Mouse (Mus musculus): ENCODE measurements around the gene Igdcc3.
A peak's percentile ranks its signal among the peaks of the same experiment; 100 is the strongest.

Igdcc3 gene

DNA sequence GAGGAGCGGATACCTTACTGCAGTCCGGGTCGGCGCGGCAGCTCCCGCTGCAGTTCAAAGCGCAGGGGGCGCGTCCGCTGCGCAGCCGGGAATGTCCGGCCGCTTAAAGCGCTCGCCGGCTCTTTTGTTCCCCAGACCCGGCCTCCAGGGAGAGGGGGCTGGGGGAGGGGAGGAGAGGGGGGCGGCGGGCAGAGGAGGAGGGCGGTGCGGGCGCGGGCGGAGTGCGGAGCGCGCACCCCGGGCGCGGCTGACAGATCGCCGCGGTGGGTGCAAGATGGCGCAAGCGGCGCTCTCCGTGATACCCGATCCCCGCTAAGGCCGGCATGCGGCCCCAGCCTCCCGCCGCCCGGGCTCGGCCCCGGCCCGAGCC, at the start of gene Igdcc3:
TSS of gene Igdcc3 (plus strand) at position 254 of the 370 bp plus-strand sequence.
- no peak for DNase-seq (ENCODE audit: low read depth)

DNA sequence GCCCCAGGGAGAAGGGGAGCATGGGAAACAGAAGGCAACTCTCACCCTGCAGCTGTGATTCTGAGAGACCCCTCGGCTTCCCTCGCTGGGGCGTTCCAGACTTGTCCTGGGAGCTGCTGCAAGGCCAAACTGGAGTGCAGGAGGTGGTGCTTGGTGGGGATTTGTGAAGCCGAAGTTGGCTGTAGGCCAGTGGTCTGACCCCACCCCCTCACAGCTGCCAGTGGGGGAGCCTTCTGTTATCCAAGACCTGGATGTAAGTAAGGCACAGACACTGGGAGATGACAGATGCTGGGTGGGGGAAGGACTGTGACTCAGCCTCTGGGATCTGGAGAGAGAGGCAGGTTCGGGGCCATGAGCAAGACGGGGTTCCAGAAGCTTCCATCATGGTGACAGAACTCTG, 46.8 kb upstream of the Igdcc3 start:
- no peak for DNase-seq (ENCODE audit: low read depth)

DNA sequence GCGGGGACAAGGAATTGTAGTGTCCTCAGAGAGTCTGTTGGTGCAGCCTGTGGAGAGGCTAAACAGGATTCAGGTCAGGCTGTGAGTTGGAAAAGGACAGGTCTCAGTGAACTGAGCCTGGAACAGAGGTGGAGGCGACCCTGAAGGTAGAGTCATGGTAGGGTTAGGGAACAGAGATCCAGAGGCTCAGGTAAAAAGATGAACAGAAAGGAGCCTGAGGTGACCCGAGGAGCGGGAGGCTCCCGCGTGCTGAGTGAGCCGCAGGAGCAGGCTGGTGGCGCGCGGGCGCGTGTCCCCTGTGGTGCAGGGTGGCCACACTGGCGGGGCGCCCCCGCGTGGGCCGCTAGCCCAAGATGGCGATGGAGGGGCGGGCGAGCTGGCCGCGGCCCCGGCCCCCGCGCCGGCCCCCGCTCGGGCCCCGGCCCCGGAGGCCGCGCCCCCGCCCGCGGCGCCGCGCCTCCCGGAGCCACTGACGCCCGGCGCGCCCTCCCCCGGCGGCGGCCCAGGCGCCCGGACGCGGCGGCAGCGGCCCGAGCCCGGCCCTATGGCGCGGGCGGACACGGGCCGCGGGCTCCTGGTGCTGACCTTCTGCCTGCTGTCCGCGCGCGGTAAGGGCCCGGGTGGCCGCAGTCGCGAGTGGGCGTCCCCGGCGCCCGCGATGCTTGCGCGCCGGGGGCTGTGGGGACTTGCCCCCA, 39.9 kb upstream of the Igdcc3 start, which contains the start of gene Igdcc4:
TSS of gene Igdcc4 (plus strand) at position 496 of the 695 bp plus-strand sequence.
- no peak for DNase-seq (ENCODE audit: low read depth)

DNA sequence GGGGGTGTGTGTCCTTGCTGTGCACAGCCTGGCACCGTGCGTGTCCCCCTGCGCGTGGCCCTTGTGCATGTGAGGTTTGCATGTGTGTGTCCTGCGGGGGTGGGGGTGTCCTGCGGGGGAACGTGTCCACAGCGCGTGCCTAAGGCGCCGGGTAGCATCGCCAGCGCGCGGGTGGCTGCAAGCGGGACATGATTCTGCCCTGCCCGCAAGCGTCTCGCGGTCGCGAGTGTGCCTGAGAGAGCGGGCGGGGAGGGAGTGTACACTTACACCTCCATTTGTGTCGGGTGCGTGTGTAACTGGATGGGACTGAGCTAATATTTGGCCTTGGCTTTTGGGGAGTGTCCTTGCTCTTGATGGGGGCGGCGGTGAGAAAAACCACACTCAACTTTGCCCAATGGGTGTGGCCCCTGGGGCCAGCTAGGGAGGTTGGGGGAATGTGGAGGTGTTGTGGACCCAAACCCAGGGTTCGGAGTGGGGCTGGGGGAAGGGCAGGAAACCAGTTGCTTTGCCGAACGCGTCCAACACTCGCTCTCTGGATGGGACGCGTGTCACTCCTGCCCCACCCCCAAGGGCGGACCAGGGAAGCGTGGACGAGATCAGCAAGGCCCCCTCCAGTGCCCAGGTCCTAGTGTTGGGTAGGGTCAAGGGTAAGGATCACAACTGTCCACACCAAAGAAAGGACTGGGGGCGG, 39.2 kb upstream of the Igdcc3 start:
- DNase-seq (ENCODE audit: low read depth): no peak

DNA sequence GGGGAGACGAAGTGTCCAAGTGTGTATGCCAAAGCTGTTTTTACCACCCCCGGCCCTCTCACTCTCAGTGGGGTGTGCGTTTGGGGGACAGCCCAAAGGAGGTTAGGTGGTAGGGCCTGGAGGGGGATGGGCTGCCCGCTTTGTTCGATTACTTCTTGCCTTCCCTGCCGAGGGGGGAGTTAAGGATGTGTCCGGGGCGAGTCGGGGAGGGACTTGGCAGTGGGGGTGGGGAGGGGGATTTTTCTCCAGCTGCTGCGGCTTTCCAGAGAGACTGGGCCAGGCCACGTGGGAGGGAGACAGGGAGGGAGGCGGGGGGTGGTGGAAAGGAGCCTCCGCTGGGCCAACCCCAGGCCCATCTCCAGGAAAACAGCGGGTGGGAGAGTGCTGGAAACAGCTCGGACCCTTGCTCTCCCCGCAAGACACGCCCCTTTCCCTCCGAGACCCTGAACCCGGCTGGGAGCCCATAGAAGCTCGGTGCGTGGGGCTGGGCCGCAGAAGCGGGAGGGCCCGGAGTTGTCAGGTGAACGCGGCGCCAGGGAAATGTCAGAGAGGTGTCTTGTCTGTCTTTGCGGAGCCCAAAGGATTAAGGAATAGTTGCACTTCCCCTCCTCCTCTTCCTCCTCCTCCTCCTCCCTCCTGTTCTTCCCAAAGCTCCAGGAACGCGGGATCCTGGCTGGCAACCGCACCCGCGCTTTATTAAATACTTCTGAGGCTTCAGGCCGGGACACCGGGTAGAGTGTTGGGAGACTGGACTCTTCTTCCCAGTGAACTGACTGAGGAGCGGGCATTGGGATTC, 38.4 kb upstream of the Igdcc3 start:
- DNase-seq (ENCODE audit: low read depth): no peak

DNA sequence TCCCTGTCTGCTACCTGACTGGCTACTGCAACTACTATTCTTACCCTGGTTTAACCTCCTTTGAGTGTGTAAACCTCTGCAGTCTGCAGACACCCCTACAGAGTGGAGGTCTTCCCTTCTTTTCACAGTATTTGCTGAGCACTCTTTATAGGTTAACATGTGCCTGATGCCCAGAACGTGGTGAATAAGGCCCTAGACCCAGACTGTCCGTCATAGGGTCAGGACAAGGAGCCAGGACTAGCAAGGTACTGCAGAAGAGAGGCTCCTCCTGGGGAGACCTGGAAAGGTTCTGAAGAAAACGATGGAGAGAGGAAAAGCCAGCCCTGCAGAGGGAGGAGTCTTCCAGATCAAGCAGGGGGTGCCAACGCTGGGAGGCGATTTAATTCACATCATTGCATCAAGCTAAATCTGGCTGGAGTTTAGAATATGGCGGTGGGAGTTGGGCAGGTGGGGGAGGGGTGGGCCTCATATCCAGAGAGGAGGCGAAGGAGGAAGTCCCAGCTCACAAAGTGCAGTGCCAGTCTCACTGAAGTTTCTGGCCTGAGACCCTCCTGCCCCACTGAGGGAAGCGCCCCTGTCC, 37.7 kb upstream of the Igdcc3 start:
- no peak for DNase-seq (ENCODE audit: low read depth)

DNA sequence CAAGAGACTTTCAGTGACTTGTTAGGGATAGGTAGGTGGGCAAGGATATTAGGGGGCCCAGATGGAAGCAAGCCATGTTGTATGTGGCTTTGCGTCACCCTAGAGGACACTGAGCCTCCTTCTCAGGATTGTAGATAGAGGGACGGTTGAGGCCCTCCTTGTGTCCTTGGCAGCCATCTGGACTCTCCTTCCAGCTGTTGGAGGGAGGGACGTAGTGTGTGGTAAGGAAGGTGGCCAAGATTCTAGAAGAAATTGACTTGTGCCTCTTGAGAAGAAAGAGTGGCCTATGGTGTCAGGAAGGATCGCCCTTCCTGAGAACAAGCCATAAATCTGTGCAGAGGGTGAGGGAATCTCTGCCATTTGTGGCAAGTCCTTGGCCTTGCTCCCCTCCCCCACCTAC, 34.2 kb upstream of the Igdcc3 start:
- DNase-seq (ENCODE audit: low read depth): no peak

DNA sequence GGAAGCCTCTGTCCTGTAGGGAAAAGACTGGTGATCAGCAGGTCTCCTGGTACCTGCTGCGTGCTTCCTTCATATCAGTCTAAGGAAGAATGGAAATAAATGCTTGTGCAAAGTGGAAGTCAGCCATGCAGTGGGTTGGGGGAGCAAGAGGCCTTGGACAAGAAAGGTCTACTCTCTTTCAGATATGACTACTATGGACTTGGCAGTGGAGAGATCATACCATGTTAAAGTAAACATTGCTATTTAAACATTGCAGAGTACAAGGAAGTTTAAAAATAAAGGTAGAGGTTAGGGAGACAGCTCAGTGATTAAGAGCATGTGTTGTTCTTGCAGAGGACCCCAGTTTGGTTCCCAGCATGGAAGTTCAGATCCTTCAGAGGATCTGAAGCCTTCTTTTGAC, 33.1 kb upstream of the Igdcc3 start:
- no peak for DNase-seq (ENCODE audit: low read depth)

DNA sequence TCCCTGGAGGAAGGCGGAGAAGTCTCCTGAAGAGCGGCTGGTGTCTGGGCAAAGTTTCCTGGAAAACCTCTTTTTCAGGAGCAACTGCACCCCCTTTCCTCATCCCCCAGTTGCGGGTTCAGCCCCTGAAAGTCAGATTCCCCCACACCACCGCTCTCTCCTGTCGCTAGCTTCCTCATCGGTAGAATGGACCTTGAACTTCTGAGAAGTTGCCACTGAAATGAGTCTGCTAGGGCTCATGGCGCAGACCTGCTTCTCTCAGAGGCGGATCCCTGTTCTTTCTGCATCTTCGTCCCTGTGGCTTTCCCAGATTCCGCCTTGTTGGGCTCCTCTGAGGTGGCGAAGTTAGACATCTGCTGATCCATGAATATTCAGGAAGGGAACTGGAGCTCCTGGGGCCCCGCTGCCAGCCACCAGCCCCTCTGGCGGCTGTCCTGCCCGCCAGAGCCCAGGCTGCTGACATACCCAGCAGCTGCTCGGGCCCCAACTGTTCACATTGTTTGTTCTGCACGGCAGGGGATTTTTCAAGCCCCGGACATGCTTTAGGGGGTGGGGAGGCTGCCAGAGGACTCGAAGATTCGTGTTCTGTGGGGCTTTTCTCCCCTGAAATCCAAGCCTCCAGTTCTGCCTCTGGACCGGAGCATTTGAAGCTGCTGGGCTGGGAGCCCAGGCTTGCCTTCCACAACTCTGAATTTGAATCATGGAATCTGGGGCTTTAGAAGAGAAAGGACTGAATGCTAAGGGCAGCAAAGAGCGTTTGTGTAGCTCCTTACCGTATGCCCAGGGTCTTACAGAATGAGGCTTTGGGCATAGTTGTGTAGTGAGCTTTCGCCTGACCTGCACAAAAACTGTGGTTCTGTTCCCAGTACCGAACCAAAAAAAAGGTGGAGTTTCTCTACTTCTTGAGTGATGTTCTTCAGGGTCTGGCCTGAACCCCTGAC, 31.6 kb upstream of the Igdcc3 start:
- no peak for DNase-seq (ENCODE audit: low read depth)

DNA sequence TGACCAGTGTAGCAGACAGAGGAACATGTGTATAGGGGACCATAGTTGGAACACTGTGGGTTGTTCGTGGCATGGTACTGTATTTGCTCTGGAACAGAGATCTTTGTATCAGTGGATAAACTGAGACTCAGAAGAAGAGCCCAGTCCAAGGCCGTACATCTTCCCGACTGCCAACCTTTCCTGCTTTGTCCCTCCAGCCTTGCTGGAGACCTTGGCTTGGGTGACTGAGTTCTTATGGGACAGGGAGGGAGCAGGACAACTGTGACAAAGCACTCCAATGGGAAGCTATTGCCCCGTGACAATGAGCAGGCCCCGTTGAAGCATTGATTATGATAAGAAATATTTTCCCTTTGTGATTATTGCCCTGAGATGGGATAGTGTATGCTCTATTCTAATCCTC, 29.3 kb upstream of the Igdcc3 start:
- DNase-seq (ENCODE audit: low read depth): no peak

DNA sequence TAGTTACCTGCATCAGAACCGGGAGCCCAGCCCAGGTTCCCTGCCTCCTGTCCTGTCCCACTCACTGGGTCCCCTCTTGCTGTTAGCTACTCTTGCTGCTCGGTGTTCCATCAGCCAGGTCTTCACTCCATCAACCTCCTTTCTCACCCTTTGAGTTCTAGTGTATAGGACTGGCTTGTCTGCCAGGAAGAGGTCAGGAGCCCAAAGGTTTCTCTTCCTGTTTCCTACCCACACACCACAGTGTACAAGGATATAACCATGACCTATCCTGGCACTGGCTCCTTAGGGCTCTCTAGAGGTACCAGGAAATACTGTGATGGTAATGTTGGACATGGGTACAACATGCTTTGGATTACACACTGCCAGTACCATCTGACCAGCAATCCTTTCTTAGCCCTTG, 27.3 kb upstream of the Igdcc3 start:
- DNase-seq (ENCODE audit: low read depth): no peak

DNA sequence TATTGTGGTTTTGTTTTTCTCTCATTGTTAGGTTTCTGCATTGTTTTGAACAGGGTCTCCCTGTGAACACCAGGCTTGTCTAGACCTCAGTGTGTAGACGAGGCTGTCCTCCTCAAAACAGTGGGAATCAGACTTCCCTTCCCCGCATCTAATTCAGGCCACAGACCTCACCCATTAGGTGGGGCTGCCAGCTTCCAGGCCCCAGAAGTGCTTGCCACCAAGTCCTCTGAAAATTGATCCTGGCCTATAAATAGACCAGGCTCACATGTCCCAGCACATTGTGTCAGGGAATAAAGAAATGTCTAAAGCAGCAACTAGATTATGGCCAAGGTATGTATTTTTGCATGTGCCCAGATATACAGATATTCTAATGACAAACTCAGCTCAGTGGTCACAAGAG, 25.1 kb upstream of the Igdcc3 start:
- DNase-seq (ENCODE audit: low read depth): no peak

DNA sequence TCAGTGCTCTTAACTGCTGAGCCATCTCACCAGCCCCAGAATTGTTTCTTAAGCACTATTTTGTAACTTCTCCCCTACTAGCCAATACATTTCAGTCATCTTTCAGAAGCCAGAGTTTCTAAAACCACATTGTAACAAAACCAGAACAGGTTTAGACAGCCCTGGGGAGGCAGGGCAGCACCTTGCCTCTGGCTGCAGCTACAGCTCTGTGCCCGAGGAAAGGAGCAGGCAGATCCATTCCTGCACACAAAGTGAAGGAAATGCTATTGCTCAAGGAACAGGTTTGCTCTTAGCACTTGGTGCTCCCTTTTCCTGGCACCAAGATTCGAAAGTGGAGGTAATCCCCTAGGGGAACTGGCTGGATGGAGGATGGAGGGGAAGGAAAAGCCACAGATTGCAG, 23.5 kb upstream of the Igdcc3 start:
- no peak for DNase-seq (ENCODE audit: low read depth)

DNA sequence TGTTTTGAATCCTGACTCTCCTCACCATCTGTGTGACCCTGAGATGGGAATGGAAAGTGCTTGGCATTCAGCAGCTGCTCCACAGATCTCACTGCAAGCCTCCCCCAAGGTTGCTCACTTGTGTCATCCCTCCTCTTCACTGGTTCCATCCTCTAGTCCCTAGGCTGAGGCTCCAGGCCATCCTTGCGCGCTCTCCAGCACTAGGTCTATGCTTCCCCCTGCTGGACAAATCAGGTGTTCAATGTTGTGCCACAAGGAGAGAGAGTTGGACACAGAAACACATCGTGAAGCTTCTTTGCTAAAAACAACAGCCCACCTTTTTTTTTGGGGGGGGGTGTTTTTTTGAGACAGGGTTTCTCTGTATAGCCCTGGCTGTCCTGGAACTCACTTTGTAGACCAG, 20.1 kb upstream of the Igdcc3 start:
- DNase-seq (ENCODE audit: low read depth): peak; percentile 55

DNA sequence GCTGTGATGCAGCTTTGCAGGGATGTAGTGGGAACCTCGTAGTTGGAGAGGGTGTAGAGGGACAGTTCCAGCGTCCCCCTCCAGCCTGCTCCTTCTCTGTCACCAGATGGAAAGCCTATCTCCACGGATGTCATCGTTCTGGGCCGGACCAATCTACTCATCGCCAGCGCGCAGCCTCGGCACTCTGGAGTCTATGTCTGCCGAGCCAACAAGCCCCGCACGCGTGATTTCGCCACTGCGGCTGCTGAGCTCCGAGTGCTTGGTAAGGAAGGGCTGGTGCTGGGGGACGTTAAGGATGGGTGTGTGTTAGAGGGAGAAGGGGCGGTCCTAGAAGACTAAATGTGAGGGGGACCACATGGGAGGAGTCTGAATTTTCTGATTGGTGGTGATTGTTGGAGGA, 18.4 kb upstream of the Igdcc3 start:
- no peak for DNase-seq (ENCODE audit: low read depth)

DNA sequence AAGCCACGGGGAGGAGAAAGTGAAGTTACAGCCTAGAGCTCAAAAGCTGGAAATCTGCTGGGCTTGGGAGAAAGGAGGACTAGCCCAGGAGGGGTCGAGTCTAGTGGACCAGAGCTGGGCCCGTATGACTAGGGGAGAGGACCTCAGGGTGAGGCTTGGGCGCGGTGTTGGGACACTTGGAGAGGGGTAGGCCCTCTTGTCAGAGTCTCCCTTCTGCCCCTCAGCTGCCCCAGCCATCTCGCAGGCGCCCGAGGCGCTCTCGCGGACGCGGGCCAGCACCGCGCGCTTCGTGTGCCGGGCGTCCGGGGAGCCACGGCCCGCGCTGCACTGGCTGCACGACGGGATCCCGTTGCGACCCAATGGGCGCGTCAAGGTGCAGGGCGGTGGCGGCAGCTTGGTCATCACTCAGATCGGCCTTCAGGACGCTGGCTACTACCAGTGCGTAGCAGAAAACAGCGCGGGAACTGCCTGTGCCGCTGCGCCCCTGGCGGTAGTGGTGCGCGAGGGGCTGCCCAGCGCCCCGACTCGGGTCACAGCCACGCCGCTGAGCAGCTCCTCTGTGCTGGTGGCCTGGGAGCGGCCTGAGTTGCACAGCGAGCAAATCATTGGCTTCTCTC, 17.3 kb upstream of the Igdcc3 start:
- DNase-seq (ENCODE audit: low read depth): no peak

DNA sequence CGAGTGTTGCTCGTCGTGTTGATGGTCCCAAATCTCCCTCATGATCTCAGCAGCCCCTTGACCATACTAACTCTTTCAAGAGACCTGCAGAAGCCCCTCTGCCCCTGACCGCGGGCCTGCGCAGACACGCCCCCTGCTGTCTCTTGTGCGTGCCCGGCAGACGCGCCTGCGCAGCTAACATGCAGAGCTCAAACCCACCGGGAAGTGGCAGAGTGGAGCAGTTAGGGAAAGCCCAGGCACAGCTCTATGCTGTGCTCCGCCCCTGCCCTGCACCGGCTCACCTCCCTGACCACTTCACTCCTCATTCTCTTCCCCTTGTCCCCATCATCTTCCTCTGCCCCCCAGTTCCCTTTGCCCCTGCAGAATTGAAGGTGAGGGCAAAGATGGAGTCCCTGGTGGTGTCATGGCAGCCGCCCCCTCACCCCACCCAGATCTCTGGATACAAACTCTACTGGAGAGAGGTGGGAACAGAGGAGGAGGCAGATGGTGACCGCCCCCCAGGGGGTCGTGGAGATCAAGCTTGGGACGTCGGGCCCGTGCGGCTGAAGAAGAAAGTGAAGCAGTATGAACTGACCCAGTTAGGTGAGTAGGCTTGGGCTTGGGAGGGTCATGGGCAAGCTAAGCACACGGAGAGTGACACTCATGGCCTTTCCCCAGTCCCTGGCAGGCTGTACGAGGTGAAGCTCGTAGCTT, 12.7 kb upstream of the Igdcc3 start:
- DNase-seq (ENCODE audit: low read depth): no peak

DNA sequence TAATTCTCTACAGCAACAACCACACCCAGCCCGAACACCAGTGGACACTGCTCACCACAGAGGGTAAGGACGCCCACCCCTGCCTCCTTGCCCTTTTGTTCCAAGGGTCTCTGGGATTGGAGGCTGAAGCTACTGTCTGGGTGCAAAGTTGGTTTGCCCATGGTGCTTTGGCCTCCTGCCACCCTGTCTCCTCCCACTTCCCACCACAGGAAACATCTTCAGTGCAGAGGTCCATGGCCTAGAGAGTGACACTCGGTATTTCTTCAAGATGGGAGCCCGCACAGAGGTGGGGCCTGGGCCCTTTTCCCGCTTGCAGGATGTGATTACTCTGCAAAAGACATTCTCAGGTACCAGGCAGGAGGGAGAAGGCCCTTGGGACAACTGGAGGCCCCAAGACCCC, 9.3 kb upstream of the Igdcc3 start:
- no peak for DNase-seq (ENCODE audit: low read depth)

DNA sequence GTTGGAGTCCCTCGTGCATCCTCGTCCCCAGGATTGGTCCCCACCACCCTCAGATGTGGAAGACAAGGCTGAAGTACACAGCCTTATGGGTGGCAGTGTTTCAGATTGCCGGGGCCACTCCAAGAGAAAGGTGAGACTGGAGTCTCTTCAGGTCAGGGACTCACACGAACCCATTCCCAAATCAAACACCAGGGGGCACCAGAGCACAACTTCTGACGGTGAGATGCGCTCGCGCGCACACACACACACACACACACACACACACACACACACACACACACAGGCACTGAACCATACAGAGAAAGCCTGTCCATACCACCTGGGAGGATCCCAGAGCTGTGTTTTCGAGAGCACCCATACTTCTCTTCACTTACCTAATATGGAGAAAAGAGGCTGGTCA, 7.2 kb upstream of the Igdcc3 start:
- peak; percentile 60 for DNase-seq (ENCODE audit: low read depth)

DNA sequence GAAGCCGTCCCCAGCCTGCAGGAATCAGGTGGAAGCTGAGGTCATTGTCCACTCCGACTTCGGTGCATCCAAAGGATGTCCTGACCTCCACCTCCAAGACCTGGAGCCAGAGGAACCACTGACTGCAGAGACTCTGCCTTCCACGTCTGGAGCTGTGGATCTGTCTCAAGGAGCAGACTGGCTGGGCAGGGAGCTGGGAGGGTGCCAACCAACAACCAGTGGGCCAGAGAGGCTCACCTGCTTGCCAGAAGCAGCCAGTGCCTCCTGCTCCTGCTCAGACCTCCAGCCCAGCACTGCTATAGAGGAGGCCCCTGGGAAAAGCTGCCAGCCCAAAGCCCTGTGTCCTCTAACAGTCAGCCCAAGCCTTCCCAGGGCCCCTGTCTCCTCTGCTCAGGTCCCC, 5.9 kb upstream of the Igdcc3 start:
- DNase-seq (ENCODE audit: low read depth): no peak

DNA sequence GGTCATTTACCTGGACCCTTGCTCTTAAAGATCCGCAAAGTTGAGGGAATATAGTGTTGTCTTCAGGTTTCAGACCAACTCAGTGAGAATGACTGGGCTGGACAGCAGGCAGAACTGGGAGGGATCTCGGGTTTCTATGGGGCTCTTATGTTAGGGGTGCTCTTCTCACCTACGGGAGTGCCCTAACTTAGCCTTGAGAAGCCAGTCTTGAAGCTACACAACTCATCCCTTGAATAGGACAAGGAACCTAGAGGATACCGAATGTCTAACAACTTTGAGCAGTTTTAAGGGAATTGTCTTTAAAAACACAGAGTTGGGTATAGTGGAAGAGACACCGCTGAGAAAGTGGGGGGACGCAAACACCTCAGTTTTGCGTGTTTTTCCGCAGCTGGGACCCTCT, 498 bp upstream of the Igdcc3 start:
- DNase-seq (ENCODE audit: low read depth): no peak

Data from c-Kit-positive CD71-positive TER-119-negative erythroid progenitor cells, embryonic 14.5 days (primary cell).